Mouse (Mus musculus) myocyte (in vitro differentiated cells): ENCODE measurements around the gene Stat3. TPM values are rescaled to one million over a fixed set of nuclear protein-coding genes. Genes with fewer than 3 reads are reported as not detected.
A peak's percentile ranks its signal among the peaks of the same experiment; 100 is the strongest.

ENCODE experiments used
- H3K27me3 ChIP-seq: one replicate; pipeline ENCODE4 v1.6.1; 2011; ENCODE audit not compliant: control insufficient read depth, insufficient read depth, insufficient read length
- H3K36me3 ChIP-seq: one replicate; pipeline ENCODE4 v1.6.1; 2011; ENCODE audit not compliant: control insufficient read depth, insufficient read depth
- H3K4me2 ChIP-seq: one replicate; pipeline ENCODE4 v1.6.1; 2011; ENCODE audit warnings: low read depth, control low read depth
- H3K4me3 ChIP-seq: one replicate; pipeline ENCODE4 v1.5.1; 2011; ENCODE audit warnings: mild to moderate bottlenecking, control low read depth, moderate library complexity
- H3K79me2 ChIP-seq: one replicate; pipeline ENCODE4 v1.6.1; 2011; ENCODE audit not compliant: control insufficient read depth, insufficient read depth
- H3ac ChIP-seq: one replicate; pipeline ENCODE4 v1.6.1; 2011; ENCODE audit not compliant: control insufficient read depth, insufficient read length
- CEBPB ChIP-seq: IDR thresholded peaks from 2 replicates; pipeline ENCODE4 v1.6.1; 2011; ENCODE audit warnings: mild to moderate bottlenecking, moderate library complexity; ENCODE audit not compliant: poor library complexity, insufficient read depth, severe bottlenecking
- E2F4 ChIP-seq: IDR thresholded peaks from one replicate; pipeline ENCODE4 v1.6.1; 2011; ENCODE audit warnings: mild to moderate bottlenecking, control low read depth, moderate library complexity; ENCODE audit not compliant: insufficient read depth
- MAX ChIP-seq: IDR thresholded peaks from one replicate; pipeline ENCODE4 v1.6.1; 2011; ENCODE audit warnings: low read depth, mild to moderate bottlenecking, control low read depth
- MYOD1 ChIP-seq, 3 experiments: IDR thresholded peaks; one replicate each; pipeline ENCODE4 v1.6.1; 2011; ENCODE audit warnings: control low read depth in 2 of 3, low read depth in 2 of 3, mild to moderate bottlenecking in 2 of 3, moderate library complexity in 1 of 3; ENCODE audit not compliant: insufficient read length in 2 of 3, control insufficient read depth in 1 of 3
- MYOG ChIP-seq, 3 experiments: IDR thresholded peaks; one replicate each; pipeline ENCODE4 v1.6.1; 2011; ENCODE audit warnings: control low read depth in 2 of 3, low read depth in 2 of 3, mild to moderate bottlenecking in 2 of 3; ENCODE audit not compliant: insufficient read length in 2 of 3, control insufficient read depth in 1 of 3, insufficient read depth in 1 of 3
- POLR2A ChIP-seq: IDR thresholded peaks from one replicate; pipeline ENCODE4 v1.6.1; 2011; ENCODE audit warnings: low read depth, mild to moderate bottlenecking, control low read depth, moderate library complexity; ENCODE audit not compliant: insufficient read length
- POLR2AphosphoS2 ChIP-seq: IDR thresholded peaks from one replicate; pipeline ENCODE4 v1.6.1; 2011; ENCODE audit warnings: low read depth, control low read depth; ENCODE audit not compliant: insufficient read length
- REST ChIP-seq: IDR thresholded peaks from one replicate; pipeline ENCODE4 v1.6.1; 2011; ENCODE audit warnings: mild to moderate bottlenecking, control low read depth, moderate library complexity; ENCODE audit not compliant: insufficient read depth, insufficient read length
- SRF ChIP-seq: IDR thresholded peaks from one replicate; pipeline ENCODE4 v1.6.1; 2011; ENCODE audit warnings: low read depth; ENCODE audit not compliant: control insufficient read depth, insufficient read length
- TCF12 ChIP-seq: IDR thresholded peaks from one replicate; pipeline ENCODE4 v1.6.1; 2011; ENCODE audit warnings: mild to moderate bottlenecking, control low read depth; ENCODE audit not compliant: poor library complexity, insufficient read depth, severe bottlenecking
- TCF3 ChIP-seq: IDR thresholded peaks from one replicate; pipeline ENCODE4 v1.6.1; 2011; ENCODE audit warnings: low read depth, control low read depth; ENCODE audit not compliant: insufficient read length
- USF1 ChIP-seq: IDR thresholded peaks from one replicate; pipeline ENCODE4 v1.6.1; 2011; ENCODE audit warnings: low read depth, mild to moderate bottlenecking, control low read depth, moderate library complexity
- polyA plus RNA-seq: library from polyadenylated mRNA; unstranded; fragments of >200 nt; fragmentation: generic; extraction: Trizol; gene quantifications from one replicate; pipeline ENCODE4 v1.2.1, GENCODE M21; 2012; ENCODE audit warnings: missing spikeins

Stat3 gene
- polyA plus RNA-seq, 1 experiment = 93.7 TPM

DNA sequence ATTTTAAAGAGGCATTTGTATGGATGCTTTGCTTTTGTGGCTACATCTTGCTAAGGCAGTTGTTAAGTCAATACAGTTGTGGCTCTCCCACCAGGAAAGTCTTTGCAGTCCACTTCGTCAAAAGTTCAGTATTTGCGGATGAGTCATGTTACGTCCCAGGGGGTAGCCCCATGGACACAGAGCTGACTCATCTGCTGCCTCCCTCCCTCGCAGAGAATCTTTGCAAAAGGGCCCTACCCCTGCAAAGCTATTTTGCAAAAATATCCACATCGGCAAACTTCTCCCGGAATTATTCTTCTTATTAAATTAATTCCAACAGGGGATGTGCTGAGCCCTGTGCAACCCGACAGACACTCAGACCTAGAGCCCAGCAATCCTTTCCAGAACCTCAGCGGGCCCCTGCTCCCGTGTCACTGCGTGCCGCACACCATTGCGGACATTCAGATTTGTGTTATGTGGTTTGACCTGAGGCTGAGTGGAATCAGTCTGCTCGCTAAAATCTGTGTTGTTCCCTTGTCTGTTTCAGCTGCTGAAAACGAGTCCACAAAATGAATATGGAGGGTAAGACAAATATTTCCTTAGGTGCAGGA, 35.1 kb upstream of the Stat3 start:
- Histone ChIP-seq H3K4me3 (no peak overlapping the region), H3K79me2 (peaks cover 8% of the 10 kb centered on the region), H3ac (no peak overlapping the region), H3K27me3 (no peaks in the 10 kb centered on the region), H3K36me3 (no peaks in the 10 kb centered on the region), H3K4me2 (peak overlapping the region; percentile 83)
- no peak for TF ChIP-seq MAX

- no peaks in the 10 kb centered on the region for H3K36me3 ChIP-seq
- no peak for TF ChIP-seq POLR2AphosphoS2
- TF ChIP-seq CEBPB = no peak
- TF ChIP-seq SRF = no peak
- no peak for TF ChIP-seq MYOD1 (IDR thresholded peaks at IDR 0.05; ENCODE audit: control insufficient read depth in 1 of 3, insufficient read length in 2 of 3, low read depth in 2 of 3)
- TF ChIP-seq MYOG (IDR thresholded peaks at IDR 0.05; ENCODE audit: control insufficient read depth in 1 of 3, insufficient read depth in 1 of 3, insufficient read length in 2 of 3, low read depth in 2 of 3) = no peak
- no peak for TF ChIP-seq TCF12
- no peak for TF ChIP-seq E2F4
- TF ChIP-seq USF1 = no peak
- TF ChIP-seq REST = no peak
- TF ChIP-seq MAX = no peak
- H3K4me2 ChIP-seq = no peak overlapping the region
- H3K27me3 ChIP-seq = no peaks in the 10 kb centered on the region
- peaks cover 21% of the 10 kb centered on the region for H3K79me2 ChIP-seq
- no peak overlapping the region for H3ac ChIP-seq
- no peak overlapping the region for H3K4me3 ChIP-seq
Observed at GRCm38 (mm10) chr11:100973245-100973644, 33.9 kb upstream of the Stat3 start.

GRCm38 (mm10) chr11:100971455-100971854, 32.1 kb upstream of the Stat3 start:
- H3K27me3 ChIP-seq = no peaks in the 10 kb centered on the region
- H3ac ChIP-seq = no peak overlapping the region
- H3K4me3 ChIP-seq = peak overlapping the region; percentile 98
- H3K4me2 ChIP-seq = peak overlapping the region; percentile 86
- no peaks in the 10 kb centered on the region for H3K36me3 ChIP-seq
- peaks cover 38% of the 10 kb centered on the region for H3K79me2 ChIP-seq
- TF ChIP-seq MYOG (IDR thresholded peaks at IDR 0.05; ENCODE audit: control insufficient read depth in 1 of 3, insufficient read depth in 1 of 3, insufficient read length in 2 of 3, low read depth in 2 of 3) (no peak), SRF (no peak), MAX (no peak), MYOD1 (IDR thresholded peaks at IDR 0.05; ENCODE audit: control insufficient read depth in 1 of 3, insufficient read length in 2 of 3, low read depth in 2 of 3) (no peak), POLR2AphosphoS2 (no peak), TCF12 (no peak), CEBPB (no peak), POLR2A (no peak), REST (no peak), USF1 (no peak), TCF3 (no peak), E2F4 (no peak)

DNA sequence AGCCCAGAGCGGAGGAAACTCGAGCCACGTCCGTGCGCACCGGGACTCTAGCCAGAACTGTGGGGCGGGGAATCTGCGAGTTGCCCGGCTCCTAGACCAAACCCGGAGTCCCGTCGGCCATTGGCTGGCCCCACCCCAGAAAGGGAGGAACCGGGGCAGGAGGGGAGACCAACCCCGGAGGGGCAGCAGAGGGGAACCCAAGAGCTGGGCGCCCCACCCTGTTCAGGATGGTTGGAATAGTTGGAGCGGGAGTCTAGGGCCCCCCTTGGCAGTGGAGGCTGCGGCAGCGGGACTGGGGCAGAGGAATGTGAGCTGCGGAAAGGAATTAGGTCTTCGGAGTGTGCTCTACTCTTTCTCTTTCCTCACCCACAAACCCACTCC, 31.2 kb upstream of the Stat3 start, which contains the start of gene Cavin1:
Gene Cavin1 (minus strand): TSS at position 331 of the 381 bp plus-strand sequence.
- Histone ChIP-seq H3K4me3 (peak within 1 kb of the TSS; percentile 98), H3K4me2 (peak within 1 kb of the TSS; percentile 86), H3K79me2 (peaks cover 48% of the 10 kb centered on the region), H3ac (peak within 1 kb of the TSS; percentile 61), H3K27me3 (no peaks in the 10 kb centered on the region), H3K36me3 (no peaks in the 10 kb centered on the region)
- peak; percentile 65 for TF ChIP-seq REST
- peak; percentile 60 for TF ChIP-seq SRF
- peak; percentile 4 for TF ChIP-seq E2F4
- peak; percentile 97 for TF ChIP-seq POLR2A
- no peak for TF ChIP-seq USF1
- TF ChIP-seq MYOD1 (IDR thresholded peaks at IDR 0.05; ENCODE audit: control insufficient read depth in 1 of 3, insufficient read length in 2 of 3, low read depth in 2 of 3) = no peak
- peak; percentile 100 for TF ChIP-seq POLR2AphosphoS2

GRCm38 (mm10) chr11:100969744-100970556, 30.6 kb upstream of the Stat3 start:
- peak overlapping the region; percentile 52 for H3K4me2 ChIP-seq
- H3K36me3 ChIP-seq = no peaks in the 10 kb centered on the region
- TF ChIP-seq SRF (no peak), TCF3 (no peak), E2F4 (no peak), REST (peak; percentile 12), POLR2AphosphoS2 (peak; percentile 82), MYOD1 (IDR thresholded peaks at IDR 0.05; ENCODE audit: control insufficient read depth in 1 of 3, insufficient read length in 2 of 3, low read depth in 2 of 3) (no peak), POLR2A (peak; percentile 56), USF1 (no peak), MYOG (IDR thresholded peaks at IDR 0.05; ENCODE audit: control insufficient read depth in 1 of 3, insufficient read depth in 1 of 3, insufficient read length in 2 of 3, low read depth in 2 of 3) (peak in 1 of 3 experiments; percentile 2), CEBPB (no peak), TCF12 (no peak), MAX (no peak)
- H3ac ChIP-seq = peak overlapping the region; percentile 61
- peaks cover 54% of the 10 kb centered on the region for H3K79me2 ChIP-seq
- H3K27me3 ChIP-seq = no peaks in the 10 kb centered on the region
- peak overlapping the region; percentile 98 for H3K4me3 ChIP-seq
